Mouse (Mus musculus) heart, postnatal 10 days (tissue): ENCODE data around the gene P4ha2. TPM values are rescaled to one million over a fixed set of nuclear protein-coding genes. Genes with fewer than 3 reads are reported as not detected.

Experiments
- DNase-seq, 2 experiments: peaks; one replicate each; pipeline ENCODE4 v3.0.0; 2021
- intact Hi-C: fragments of 180-260 bp; cut with DNase I; formaldehyde crosslinking; loops from one replicate; pipeline ENCODE4 v1.15.1; 2025
- total RNA-seq, 2 experiments: library from RNA; stranded (reverse); gene quantifications; 2 replicates each; pipeline ENCODE4 v1.2.3; 2021

The P4ha2 gene
- total RNA-seq, 2 experiments from 2014 or later: 36.8 to 37.0 TPM

DNA sequence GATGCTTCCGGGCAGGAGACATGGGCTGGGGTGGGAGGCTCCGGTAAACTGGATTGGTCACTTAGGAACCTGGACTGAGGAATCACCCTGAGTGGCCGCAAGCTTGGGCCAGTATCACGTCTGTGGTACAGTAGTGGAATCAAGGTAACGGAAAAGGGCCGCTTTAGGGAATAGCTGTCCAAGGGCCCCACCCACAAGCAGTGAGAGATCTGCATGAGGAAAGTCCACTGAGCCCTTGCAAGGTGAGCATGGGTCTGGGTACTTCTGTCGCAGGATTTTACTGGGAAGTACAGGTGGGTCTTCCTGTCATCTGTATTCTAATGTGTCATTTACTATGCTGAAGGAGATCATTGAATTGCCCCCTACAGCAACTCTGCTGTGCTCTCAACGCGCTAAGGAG, 1.8 kb downstream of the P4ha2 start:
- intact Hi-C loops: loop anchor here (10.0 kb wide), 1 partner anchor 333 kb away; the partner anchor contains the start of gene Fnip1
- no peak for DNase-seq

DNA sequence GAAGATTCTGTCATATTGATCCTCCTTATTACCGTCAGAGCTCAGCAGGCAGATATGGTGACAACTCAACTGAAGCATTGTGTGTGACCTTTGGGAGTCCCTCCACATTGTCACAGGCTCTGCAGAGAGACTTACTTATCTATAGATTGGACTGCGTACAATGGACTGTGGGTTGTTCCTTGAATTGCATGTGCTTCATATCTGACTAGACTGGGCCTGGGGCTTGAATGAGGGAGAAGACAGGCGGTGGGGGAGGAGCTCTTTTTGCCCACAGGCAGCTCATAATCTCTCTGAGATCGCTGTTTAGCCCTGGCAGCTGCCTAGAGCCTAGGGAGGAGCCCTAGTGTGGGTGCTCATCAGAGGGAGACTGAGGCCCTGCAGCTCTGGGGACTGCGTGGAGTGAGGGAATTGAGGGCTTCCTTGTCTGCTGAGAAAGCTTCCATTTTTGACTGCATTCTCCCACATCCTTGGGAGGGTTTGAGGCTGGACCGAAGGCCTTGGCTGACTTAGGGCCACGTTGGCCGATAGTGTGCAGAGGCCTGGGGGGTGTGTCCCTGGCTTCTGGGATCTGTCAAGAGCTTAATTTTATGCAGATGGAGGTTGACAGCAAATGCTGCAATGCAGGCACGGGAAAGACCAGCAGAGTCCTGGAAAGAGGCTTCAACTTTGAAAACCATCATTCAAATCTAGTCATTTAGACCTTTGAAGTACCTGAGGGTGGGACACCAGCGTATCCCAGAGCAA, 3.0 kb downstream of the P4ha2 start:
- DNase-seq: peak; percentile 60 to 67
- intact Hi-C loops: loop anchor here (10.0 kb wide), 1 partner anchor 332 kb away; the partner anchor contains the start of gene Fnip1

DNA sequence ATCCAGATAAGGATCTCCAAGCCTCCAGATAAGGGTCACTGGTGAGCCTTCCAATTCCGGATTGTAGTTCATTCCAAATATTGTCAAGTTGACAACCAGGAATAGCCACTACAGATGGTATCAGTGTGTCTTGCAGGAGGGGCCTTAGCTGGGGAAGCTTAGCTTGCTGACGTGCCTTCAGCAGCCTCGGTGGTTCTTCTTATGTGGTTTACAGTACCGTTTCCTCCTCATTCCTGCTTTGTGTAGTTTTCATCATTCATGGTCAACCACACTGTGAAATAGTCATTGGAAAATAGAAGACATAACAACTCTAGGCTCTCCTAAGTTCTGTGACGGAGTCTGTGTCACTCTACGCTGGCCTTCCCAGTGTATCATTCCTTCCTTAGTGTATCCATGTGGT, 5.1 kb downstream of the P4ha2 start:
- DNase-seq: no peak
- intact Hi-C loops: loop anchor here (10.0 kb wide), 1 partner anchor 330 kb away; the partner anchor contains the start of gene Fnip1

GRCm38 (mm10) chr11:54106676-54107075, 6.8 kb downstream of the P4ha2 start:
- no peak for DNase-seq
- intact Hi-C loops: loop anchor here (10.0 kb wide), 1 partner anchor 328 kb away; the partner anchor contains the start of gene Fnip1

DNA sequence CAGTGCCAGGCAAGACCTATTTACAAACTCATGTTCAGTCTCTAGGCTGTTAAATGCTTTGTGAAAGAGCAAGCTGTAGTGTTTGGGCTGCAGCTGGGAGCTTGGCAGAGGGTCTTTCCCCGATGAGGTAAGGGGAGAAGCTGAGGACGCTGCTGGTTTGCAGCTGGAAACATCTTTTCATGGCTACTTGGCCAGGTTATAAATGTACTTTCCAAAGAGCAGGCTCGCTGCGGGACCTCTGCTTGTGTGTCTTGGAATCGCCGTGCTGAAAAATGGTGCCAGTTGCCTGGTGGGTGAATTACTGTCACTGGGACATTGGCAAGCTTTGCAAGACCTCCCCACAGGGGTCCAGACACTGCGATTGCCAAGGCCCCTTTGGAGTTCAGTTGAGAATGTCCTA, 7.3 kb downstream of the P4ha2 start:
- peak; percentile 59 to 66 for DNase-seq
- intact Hi-C loops: loop anchor here (10.0 kb wide), 1 partner anchor 328 kb away; the partner anchor contains the start of gene Fnip1

GRCm38 (mm10) chr11:54108131-54108530, 8.2 kb downstream of the P4ha2 start:
- intact Hi-C loops: loop anchor here (10.0 kb wide), 1 partner anchor 327 kb away; the partner anchor contains the start of gene Fnip1
- DNase-seq: no peak

DNA sequence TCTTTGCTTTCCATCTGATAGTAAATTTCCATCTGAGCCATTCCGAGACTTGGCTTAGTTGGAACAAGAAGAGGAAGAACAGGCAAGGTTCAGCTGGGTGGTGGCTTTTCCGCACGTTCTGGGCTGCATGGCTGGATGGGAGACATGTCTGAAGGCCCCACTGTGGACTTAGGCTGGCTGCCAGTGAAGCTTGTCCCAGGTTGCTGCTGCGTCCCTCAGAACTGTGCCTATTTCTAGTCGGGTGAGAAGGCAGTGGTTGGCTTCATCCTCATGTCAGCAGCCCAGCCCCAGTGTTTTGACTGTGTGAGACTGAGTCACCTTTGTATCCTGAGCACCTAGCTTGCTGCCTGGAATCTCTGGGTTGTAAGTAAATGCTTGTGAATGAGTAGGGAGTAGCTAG, 9.0 kb downstream of the P4ha2 start:
- intact Hi-C loops: loop anchor here (10.0 kb wide), 1 partner anchor 326 kb away; the partner anchor contains the start of gene Fnip1
- DNase-seq: peak; percentile 70 to 78

- intact Hi-C loops: no loop called here
- DNase-seq: no peak
Observed at GRCm38 (mm10) chr11:54111291-54111690, 11.4 kb downstream of the P4ha2 start.

DNA sequence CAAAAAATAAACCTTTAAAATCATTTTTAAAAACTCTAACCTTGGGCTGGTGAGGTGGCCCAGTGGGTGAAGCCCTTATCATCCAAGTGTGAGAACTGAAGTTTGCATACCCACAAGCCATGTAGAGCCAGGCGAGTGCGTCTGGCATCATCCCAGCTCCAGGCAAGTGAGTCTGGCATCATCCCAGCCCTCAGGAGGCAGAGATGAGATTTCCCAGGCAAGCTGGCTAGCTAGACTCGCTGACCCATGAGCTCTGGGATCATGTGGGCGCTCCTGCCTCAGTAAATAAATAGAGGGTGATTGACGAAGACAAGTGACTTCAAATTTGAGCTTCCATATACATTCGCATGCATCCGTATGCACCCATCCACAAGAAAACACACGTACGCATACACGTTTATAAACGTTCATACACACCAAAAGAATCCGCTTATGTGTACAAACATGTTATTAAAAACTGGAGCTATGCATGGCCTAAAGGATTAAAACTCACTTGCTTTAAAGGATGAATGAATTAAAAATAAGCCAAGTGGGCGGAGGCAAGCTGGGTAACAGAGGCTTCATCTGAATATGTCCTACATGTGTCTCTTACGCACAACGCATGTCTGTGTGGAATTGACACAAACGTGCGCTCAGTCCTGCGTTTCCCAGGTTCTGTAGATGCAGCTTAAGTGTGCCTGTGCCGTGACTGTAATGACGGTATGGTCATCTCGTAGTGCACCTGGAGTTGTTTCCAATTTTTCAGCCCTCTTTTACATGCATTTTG, 12.3 kb downstream of the P4ha2 start:
- DNase-seq: peak; percentile 86 to 87
- intact Hi-C loops: no loop called here

GRCm38 (mm10) chr11:54112920-54113319, 13.0 kb downstream of the P4ha2 start:
- DNase-seq: peak; percentile 96 to 98
- intact Hi-C loops: no loop called here

GRCm38 (mm10) chr11:54113352-54113751, 13.5 kb downstream of the P4ha2 start:
- peak; percentile 57 to 62 for DNase-seq
- intact Hi-C loops: no loop called here

- no peak for DNase-seq
- intact Hi-C loops: no loop called here
Observed at GRCm38 (mm10) chr11:54114746-54115145, 14.9 kb downstream of the P4ha2 start.

DNA sequence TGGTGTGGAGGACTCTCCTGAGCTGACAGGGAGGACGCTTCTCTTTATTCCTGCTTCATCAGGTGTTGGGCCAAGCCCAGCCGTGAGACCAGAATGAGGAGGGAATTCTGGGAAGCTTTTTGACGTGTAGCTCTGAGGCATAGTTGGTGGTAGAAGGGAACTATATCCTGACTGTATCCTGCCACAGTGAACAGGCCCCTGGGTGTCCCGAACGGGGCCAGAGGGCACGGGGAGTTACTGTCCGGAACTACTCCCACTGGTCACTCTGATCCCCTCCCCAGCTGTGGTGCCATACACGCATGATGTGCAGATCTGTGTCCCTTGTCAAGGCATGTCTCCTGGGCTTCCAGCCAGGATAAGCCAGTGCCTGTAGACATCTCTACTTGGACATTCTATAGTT, 15.4 kb downstream of the P4ha2 start:
- DNase-seq: no peak
- intact Hi-C loops: no loop called here

DNA sequence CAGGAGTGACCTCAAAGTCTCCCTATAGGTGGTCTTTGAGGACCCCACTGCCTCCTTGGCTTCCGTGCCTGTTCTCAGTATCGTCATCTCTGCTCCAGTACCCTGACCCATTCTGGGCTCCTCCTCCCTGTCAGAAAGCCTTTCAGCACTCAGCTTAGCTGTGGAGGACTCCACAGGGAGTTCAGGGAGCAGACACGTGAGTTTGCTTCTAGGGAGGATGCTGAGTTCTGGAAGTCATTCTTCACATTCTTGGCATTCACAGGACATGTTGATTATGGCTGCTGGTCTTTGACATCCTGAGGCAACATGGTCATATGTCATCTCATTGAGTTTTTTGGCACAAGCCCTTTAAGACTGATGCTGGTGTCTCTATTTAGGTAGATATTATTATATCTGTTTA, 16.0 kb downstream of the P4ha2 start:
- no peak for DNase-seq
- intact Hi-C loops: no loop called here

DNA sequence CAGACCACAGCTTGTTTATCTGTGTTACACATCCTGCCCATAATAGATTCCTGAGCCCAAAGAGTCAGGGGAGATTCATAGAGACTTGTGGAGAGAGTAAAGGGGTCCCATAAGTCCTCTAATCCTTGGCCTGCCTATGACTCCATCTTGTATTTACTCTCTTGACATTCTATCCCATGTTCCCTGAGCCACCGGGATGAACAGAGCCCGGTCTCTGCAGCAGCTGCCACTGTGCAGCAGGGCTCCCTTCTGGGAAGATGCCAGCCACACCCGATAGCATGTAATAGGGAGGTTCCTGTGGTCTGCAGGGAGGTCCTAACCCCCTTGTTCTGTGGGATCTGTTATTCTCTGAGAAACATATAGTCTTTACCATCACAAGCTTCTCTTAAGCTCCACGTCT, 16.5 kb downstream of the P4ha2 start:
- no peak for DNase-seq
- intact Hi-C loops: no loop called here

DNA sequence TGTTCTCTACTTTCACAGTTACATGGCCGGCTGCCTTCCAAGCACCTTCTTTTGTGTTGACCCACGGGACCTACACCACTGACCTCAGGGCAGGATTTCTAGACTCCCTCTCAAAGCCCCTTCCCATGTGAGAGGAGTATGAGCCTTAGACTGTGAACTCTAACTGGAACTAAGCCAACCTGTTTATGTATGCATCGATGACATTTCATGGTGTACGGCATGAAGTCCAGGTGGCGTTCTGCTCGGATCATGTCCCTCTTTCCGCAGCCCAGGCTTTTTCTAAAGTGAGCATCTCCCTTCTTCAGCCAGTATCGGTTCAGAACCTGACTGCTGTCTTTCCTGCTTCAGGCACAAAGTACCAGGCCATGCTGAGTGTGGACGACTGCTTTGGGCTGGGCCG, 17.2 kb downstream of the P4ha2 start:
- no peak for DNase-seq
- intact Hi-C loops: no loop called here

DNA sequence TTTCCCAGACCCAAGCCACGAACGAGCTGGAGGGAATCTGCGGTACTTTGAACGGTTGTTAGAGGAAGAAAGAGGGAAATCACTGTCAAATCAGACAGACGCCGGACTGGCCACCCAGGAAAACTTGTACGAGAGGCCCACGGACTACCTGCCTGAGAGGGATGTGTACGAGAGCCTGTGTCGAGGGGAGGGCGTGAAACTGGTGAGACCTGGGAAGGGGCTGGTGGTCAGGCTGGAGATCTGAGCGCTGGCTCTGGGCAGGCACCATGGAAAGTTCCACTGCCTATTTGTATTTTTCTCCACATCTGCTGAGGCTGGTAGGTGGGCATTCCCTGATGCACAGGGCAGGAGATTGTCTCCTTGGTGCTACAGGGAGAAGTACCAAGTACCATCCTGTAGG, 19.2 kb downstream of the P4ha2 start:
- intact Hi-C loops: no loop called here
- no peak for DNase-seq

DNA sequence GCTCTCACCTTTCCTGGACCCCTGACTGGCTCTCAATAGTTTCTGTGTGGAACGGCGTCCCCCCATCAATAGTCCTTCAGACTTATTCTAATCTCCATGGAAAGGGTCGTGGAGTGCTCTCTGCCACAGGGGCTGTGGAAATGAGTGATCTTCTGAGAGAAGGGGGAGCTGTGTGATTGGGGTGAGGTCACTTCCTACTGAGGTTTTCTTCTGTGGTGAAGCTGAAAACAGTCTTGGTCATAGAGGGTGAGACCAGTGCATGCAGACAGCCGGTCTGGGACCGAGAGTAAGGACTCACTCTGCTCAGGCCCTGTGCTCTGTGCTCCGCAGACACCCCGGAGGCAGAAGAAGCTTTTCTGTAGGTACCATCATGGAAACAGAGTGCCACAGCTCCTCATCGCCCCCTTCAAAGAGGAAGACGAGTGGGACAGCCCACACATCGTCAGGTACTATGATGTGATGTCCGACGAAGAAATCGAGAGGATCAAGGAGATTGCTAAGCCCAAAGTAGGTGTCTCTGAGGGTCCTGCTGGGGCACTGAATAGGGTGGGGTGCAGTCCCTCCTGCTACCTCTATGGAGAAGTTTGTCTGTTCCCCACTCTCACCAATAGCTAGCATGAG, 20.0 kb downstream of the P4ha2 start:
- intact Hi-C loops: no loop called here
- no peak for DNase-seq

DNA sequence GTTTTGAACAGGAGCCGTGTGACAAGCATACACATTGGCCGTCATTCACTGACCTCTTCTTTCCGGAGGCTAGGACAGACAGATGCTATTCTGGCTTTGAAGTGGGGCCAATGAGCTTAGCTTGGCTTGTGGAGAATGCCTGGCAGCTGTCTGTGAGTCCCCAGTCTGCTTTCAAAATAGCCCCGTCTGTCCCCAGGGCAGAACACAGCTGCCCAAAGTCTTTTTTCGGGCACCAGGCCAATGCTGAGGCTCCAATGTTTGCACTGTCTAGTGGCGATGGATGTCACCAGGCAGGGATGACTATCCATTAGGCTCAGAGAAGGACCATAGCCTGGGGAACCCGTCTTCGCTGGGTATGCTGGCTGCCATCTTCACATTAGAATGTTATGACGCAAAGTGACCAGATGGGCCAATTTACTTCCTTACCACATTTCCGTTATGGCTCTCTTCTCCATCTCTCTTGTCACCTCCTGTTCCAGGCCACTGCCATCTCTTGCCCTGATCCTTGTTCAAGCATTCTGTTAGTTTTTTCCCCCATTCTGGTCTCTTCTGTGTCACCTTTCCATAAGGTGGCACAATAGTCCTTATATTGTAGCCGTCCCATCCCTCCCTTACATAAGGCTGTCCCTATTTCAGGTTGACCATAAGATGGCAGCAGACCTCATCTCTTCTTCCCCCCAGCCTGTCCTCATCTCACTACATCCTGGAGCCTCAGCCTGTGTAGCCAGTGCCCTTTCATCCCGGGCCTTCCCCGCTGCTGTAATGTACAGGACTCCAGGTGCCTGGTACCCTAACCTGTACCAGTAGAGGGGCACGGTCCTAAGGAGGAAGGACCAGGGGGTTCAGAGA, 22.7 kb downstream of the P4ha2 start:
- intact Hi-C loops: no loop called here
- peak; percentile 89 to 91 for DNase-seq

DNA sequence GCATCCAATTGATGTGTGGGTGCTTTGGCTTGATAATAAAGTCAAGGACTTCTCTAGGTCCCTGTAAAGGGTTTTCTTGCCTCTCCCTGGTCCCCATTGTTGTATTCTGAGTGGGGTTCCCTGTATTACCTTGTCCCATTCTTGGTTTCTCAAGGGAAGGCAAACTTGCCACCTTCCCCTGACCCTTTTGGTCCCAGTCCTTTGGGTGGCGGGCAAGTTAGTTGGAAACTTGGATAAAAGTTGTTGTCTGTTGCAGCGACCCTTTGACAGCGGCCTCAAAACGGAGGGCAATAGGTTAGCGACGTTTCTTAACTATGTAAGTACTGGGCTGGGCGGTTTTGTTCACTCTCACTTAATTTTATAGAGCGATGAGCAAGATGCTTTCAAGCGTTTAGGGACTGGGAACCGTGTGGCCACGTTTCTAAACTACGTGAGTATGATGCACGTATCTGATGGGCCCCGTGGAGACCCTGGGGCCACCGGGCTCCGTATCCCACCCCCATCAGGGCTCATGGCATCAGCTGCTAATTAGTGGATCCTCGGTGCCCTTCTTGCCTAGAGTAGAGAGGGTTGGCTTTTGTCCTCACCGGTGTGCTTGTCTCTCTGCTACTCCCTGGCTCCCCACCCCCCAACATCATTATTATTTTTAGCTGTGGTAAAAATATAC, 26.2 kb downstream of the P4ha2 start:
- DNase-seq: no peak
- intact Hi-C loops: no loop called here
